Mouse (Mus musculus) intestine, postnatal 0 days (tissue): Measurements from ENCODE around the gene Mecom. TPM values are rescaled to one million over a fixed set of nuclear protein-coding genes. Genes with fewer than 3 reads are reported as not detected.

Experiments
- ATAC-seq: fragments of 200-750 bp; cut with Nextera tagmentation; 2 replicates; pipeline ENCODE4 v1.8.0; 2017; ENCODE audit warnings: mild to moderate bottlenecking, moderate TSS enrichment, moderate library complexity
- H3K27ac ChIP-seq: fragments of 300-500 bp; sonication (generic); 2 replicates; pipeline ENCODE4 v1.5.1; 2014; ENCODE audit warnings: mild to moderate bottlenecking, low read depth, low read length, moderate library complexity
- H3K27me3 ChIP-seq: fragments of 300-500 bp; sonication (generic); replicated peaks from 2 replicates; pipeline ENCODE4 v1.6.1; 2014; ENCODE audit warnings: low read length, mixed read lengths; ENCODE audit not compliant: control insufficient read depth, insufficient read depth
- H3K36me3 ChIP-seq: fragments of 300-500 bp; sonication (generic); 2 replicates; pipeline ENCODE4 v1.6.1; 2014; ENCODE audit warnings: mild to moderate bottlenecking, moderate library complexity; ENCODE audit not compliant: control insufficient read depth, insufficient read depth
- H3K4me1 ChIP-seq: fragments of 300-500 bp; sonication (generic); replicated peaks from 2 replicates; pipeline ENCODE4 v1.6.1; 2014; ENCODE audit warnings: antibody characterized with exemption, low read length, mixed read lengths; ENCODE audit not compliant: control insufficient read depth, insufficient read depth
- H3K4me2 ChIP-seq: fragments of 300-500 bp; sonication (generic); replicated peaks from 2 replicates; pipeline ENCODE4 v1.6.1; 2014; ENCODE audit warnings: low read depth, mild to moderate bottlenecking, moderate library complexity
- H3K4me3 ChIP-seq: fragments of 300-500 bp; sonication (generic); 2 replicates; pipeline ENCODE4 v1.5.1; 2014; ENCODE audit warnings: low read depth, low read length
- H3K9ac ChIP-seq: fragments of 300-500 bp; sonication (generic); 2 replicates; pipeline ENCODE4 v1.6.1; 2014; ENCODE audit warnings: mild to moderate bottlenecking, low read depth, low read length
- H3K9me3 ChIP-seq: fragments of 300-500 bp; sonication (generic); 2 replicates; pipeline ENCODE4 v1.6.1; 2016; ENCODE audit warnings: mixed run types; ENCODE audit not compliant: control insufficient read depth
- CTCF ChIP-seq: sonication (generic); IDR thresholded peaks from 2 replicates; pipeline ENCODE4 v1.5.1; 2016; ENCODE audit warnings: low read depth, mild to moderate bottlenecking, control low read depth, antibody characterized with exemption, moderate library complexity
- WGBS: fragments of 180-500 bp; shearing (Covaris S2); extraction: QIAGEN DNeasy Blood & Tissue Kit; methylation state at CpG from one replicate; pipeline ENCODE4 v1.1.7; 2014; 5-methylcytosine and 5-hydroxymethylcytosine counted together
- polyA plus RNA-seq: library from polyadenylated mRNA; unstranded; fragments of >200 nt; fragmentation: Nextera tagmentation; extraction: Ambion mirVana; gene quantifications from 2 replicates; pipeline ENCODE4 v1.2.1, GENCODE M21; 2015

The Mecom gene
- polyA plus RNA-seq, 1 experiment from 2014 or later, result 7.7 TPM

DNA sequence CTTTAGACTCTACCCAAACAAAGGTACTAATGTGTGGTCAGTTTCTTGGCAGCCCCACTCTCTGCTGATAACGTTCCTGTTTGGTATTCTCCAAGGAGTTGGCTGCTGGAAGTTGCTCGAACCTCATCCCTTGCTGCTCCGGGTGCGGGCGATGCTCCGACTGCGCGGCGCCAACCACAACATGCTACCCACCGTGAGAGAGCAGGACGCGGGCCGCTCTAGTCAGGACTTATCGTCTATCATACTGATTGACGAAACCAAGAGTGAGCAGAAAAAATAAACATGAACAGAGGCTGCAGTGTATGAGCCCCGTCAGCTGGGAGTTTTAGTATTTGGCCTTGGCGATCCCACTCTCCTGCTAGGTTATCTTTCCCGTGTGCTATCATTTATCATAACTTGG lies 441.3 kb downstream of the Mecom start:
- ATAC-seq, result no peak
- TF ChIP-seq CTCF, result no peak
- Histone ChIP-seq H3K4me1 (no peaks in the 10 kb centered on the region; the same call in 1 of the 2 replicates), H3K27me3 (no peaks in the 10 kb centered on the region), H3K4me2 (no peak overlapping the region), H3K9ac (no peak overlapping the region), H3K4me3 (no peak overlapping the region), H3K9me3 (no peaks in the 10 kb centered on the region), H3K36me3 (no peaks in the 10 kb centered on the region), H3K27ac (no peak overlapping the region)
- 66% methylated on average over 18 of the region's 18 CpGs for WGBS

DNA sequence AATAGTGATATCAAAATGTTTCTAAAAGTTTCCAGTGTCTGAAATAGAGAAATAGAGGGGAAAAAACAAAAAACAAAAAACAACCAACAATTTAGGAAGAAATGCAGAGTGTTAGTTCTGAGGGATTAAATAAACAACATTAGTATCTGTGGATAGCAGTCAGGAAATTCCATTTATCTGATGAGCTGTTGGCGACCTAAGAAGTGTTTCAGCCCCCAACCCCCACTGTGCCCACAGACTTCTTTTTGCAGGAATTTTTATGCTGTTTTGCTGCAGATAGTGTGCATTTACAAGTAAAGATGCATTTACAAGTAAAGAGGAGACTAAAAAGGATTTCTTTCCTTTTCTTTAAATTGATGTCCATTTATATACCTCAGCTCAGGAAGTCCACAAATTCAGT lies 441.9 kb downstream of the Mecom start:
- Histone ChIP-seq H3K9ac (no peak overlapping the region), H3K4me3 (no peak overlapping the region), H3K36me3 (no peaks in the 10 kb centered on the region), H3K4me1 (no peaks in the 10 kb centered on the region; the same call in none of the 2 replicates), H3K9me3 (no peaks in the 10 kb centered on the region), H3K27ac (no peak overlapping the region), H3K27me3 (no peaks in the 10 kb centered on the region), H3K4me2 (no peak overlapping the region)
- TF ChIP-seq CTCF, result no peak
- 50% methylated on average over 1 of the region's 1 CpGs for WGBS
- no peak for ATAC-seq

DNA sequence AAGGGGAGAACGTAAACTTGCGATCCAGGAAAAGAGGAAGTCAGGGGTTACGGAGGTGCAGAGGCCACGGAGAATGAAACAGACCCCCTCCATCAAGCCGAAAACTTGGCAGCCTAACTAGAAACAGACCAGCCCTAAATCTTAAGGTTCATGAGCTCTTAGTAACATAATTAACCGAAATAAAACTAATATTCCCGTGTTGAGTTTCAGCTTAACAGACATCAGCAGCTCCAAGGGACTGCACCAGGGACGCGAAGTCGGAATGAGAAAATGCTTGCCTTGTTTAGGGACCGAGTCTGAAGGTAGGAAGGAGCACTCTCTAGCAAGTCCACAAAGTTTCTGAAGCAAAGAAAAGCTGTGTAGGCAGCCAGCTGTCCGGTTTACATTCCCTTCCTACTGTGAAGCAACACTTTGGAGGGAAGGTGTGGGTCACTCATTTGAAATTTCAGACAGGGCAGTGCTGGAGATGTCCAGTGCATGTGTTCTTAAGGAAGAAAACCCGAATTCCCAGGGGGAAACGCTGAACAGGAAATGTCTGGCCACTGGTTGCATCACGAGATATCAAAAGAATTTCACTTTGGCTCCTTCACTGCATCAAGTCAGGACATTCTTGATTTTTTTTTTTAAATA lies 442.5 kb downstream of the Mecom start:
- peak overlapping the region; percentile 13 for H3K4me2 ChIP-seq
- H3K36me3 ChIP-seq, result no peaks in the 10 kb centered on the region
- H3K9ac ChIP-seq, result no peak overlapping the region
- no peak for TF ChIP-seq CTCF
- no peak overlapping the region for H3K4me3 ChIP-seq
- H3K9me3 ChIP-seq, result no peaks in the 10 kb centered on the region
- no peaks in the 10 kb centered on the region; the same call in none of the 2 replicates for H3K4me1 ChIP-seq
- no peak for ATAC-seq
- no peak overlapping the region for H3K27ac ChIP-seq
- 46% methylated on average over 15 of the region's 15 CpGs for WGBS
- no peaks in the 10 kb centered on the region for H3K27me3 ChIP-seq

DNA sequence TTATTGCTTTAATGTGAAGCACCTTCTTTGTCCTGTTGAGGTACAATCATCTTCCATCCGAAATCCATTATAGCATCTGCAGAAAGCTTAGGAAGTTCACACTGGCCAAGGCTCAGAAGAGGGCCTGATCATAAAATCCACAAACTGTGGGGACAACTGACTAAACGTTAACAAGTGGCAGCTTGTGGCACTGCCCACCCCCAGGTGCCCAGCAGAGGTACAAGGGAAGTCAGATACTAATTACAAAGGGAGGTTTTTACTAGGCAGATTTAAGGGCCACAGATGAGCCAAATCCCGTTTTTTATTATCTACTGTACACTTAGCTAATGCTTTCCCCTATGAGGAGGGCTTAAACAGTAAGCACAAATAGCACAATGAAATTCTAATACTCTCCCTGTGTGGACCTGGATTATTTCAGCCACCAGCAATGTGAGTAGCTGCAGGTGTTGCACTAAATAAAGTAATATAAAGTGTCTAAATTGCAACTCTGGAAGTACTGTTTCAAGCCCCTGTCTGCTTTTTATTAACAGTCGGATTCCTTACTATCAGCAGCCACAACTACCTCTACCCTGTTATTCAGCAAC lies 443.2 kb downstream of the Mecom start:
- no peak for ATAC-seq
- Histone ChIP-seq H3K27me3 (no peaks in the 10 kb centered on the region), H3K27ac (no peak overlapping the region), H3K36me3 (no peaks in the 10 kb centered on the region), H3K4me3 (no peak overlapping the region), H3K4me2 (no peak overlapping the region; the same call in 1 of the 2 replicates), H3K9ac (no peak overlapping the region), H3K9me3 (no peaks in the 10 kb centered on the region), H3K4me1 (no peaks in the 10 kb centered on the region; the same call in none of the 2 replicates)
- 59% methylated on average over 4 of the region's 4 CpGs for WGBS
- TF ChIP-seq CTCF, result no peak

DNA sequence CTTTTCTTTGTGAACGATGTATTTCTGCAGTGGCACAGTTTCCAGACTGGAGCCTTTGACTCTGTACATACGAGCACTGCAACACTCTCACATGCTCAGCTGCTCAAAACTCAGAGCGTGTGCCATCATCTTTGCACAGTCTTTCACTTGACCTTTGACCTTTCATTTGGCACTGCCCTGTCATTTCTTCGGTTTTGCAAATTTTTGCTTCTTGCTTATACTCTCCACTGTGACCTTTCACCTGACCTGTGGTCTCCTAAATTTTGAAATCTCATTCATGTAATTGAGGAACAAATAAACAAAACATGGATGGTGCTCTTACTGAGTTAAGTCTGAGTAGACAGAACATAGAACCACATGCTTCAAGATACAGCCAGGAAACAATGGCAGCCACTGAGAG lies 446.7 kb downstream of the Mecom start:
- no peak for TF ChIP-seq CTCF
- 69% methylated on average over 4 of the region's 4 CpGs for WGBS
- Histone ChIP-seq H3K9ac (no peak overlapping the region), H3K9me3 (no peaks in the 10 kb centered on the region), H3K4me3 (no peak overlapping the region), H3K27me3 (no peaks in the 10 kb centered on the region), H3K4me1 (no peaks in the 10 kb centered on the region; the same call in 1 of the 2 replicates), H3K36me3 (no peaks in the 10 kb centered on the region), H3K27ac (no peak overlapping the region), H3K4me2 (no peak overlapping the region)
- no peak for ATAC-seq

DNA sequence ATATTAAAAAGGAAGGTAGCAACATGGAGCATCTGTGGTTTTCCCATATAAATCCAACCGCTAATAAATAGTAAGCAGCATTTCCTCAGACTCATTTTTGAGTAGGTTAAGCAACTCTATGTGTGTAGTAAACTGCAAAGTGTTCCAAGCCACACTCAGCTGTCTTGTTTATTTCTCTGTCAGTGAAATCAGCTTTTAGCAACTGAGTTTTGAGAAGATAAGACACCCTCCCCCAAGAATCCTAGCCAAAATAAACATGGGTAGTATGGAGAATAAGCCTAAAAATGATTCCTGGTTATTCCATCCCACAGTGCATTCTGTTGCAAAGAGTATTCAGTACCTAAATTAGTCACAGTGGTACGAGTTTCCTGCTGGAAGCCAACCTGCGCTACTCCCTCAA lies 450.1 kb downstream of the Mecom start:
- Histone ChIP-seq H3K27me3 (no peaks in the 10 kb centered on the region), H3K9me3 (no peaks in the 10 kb centered on the region), H3K4me2 (no peak overlapping the region), H3K9ac (no peak overlapping the region), H3K36me3 (no peaks in the 10 kb centered on the region), H3K27ac (no peak overlapping the region), H3K4me3 (no peak overlapping the region), H3K4me1 (no peaks in the 10 kb centered on the region; the same call in 1 of the 2 replicates)
- no peak for TF ChIP-seq CTCF
- no peak for ATAC-seq
- 73% methylated on average over 3 of the region's 3 CpGs for WGBS
